Mouse (Mus musculus) cerebellum, adult 2 months (tissue): ENCODE data around the gene Rasgef1c.

Experiments
- CTCF ChIP-seq: fragments of 200-500 bp; IDR thresholded peaks from 2 replicates; pipeline ENCODE4 v1.5.1; 2011; ENCODE audit warnings: low read depth, mild to moderate bottlenecking, control low read depth, low read length, moderate library complexity, borderline replicate concordance; ENCODE audit not compliant: insufficient read depth
- POLR2A ChIP-seq: fragments of 200-500 bp; IDR thresholded peaks from 2 replicates; pipeline ENCODE4 v1.6.1; 2011; ENCODE audit warnings: low read length, control low read depth, borderline replicate concordance; ENCODE audit not compliant: insufficient read depth

GRCm38 (mm10) chr11:50016503-50016902 lies 114.9 kb downstream of the Rasgef1c start:
- TF ChIP-seq CTCF (no peak), POLR2A (no peak)
